Mouse (Mus musculus) G1E (cell line): Measurements from ENCODE around the gene Tmem14c.
"Not testable (repeated sequence)": the region's sequence is repeated elsewhere in the genome, so short reads cannot be mapped to it uniquely, and the experiment has no call there.

ENCODE experiments used
- CTCF ChIP-seq: IDR thresholded peaks from 2 replicates; pipeline ENCODE4 v1.5.1; 2012; ENCODE audit warnings: low read depth, low read length, inconsistent platforms, mixed read lengths
- GATA1 ChIP-seq: IDR thresholded peaks from 2 replicates; pipeline ENCODE4 v1.6.1; 2012; ENCODE audit warnings: borderline replicate concordance, low read length, inconsistent platforms, mixed read lengths
- GATA2 ChIP-seq: IDR thresholded peaks from 2 replicates; pipeline ENCODE4 v1.6.1; 2012; ENCODE audit warnings: low read depth, low read length, inconsistent platforms, borderline replicate concordance
- POLR2AphosphoS5 ChIP-seq: IDR thresholded peaks from 2 replicates; pipeline ENCODE4 v1.6.1; 2012; ENCODE audit warnings: low read depth, low read length, inconsistent platforms; ENCODE audit not compliant: insufficient replicate concordance
- TAL1 ChIP-seq: conservative IDR thresholded peaks from 2 replicates; pipeline ENCODE4 v1.6.1; 2012; ENCODE audit warnings: low read depth, low read length, inconsistent platforms, mixed read lengths

DNA sequence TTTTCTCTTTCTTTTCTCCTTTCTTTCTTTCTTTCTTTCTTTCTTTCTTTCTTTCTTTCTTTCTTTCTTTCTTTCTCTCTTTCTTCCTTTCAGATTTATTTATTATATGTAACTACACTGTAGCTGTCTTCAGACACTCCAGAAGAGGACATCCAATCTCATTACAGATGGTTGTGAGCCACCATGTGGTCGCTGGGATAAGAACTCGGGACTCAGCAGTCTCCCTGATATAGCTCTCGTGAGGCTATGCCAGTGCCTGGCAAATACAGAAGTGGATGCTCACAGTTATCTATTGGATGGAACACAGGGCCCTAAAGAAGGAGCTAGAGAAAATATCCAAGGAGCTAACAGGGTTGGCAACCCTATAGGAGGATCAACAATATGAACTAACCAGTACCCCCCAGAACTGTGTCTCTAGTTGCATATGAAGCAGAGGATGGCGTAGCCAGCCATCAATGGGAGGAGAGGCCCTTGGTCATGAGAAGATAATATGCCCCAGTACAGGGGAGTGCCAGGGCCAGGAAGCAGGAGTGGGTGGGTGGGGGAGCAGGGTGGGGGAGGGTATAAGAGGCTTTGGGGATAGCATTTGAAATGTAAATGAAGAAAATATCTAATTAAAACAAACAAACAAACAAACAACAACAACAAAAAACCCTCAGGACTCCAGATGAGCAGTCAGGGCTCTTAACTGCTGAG, 28.3 kb upstream of the Tmem14c start:
- TF ChIP-seq CTCF, POLR2AphosphoS5, TAL1, GATA2, GATA1: not testable (repeated sequence)
